Mouse (Mus musculus): ENCODE measurements around the gene Gm10234.

DNA sequence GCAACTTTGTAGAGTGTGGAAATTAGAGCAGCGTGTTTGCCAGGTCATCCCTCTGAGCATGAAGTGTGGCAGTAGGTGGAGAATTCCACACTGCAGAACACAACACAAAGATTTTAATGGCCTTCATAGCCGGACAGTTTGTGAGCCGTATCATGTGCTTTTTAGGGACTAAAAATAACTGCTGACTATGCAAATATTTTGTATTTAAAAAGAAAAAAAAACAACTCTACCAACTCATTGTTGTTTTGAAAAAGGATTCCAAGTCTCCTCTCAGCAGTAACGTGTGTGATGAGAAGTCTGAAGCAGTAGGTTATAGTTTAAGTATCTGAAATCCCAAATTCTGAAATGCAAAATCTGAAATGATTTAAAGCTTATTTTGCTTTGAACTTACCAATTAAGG is 25.9 kb upstream of the Gm10234 start:
- no peak for TF ChIP-seq CTCF (IDR thresholded peaks at IDR 0.05; ENCODE audit: low read depth)
- no peak for TF ChIP-seq EP300 (IDR thresholded peaks at IDR 0.05; ENCODE audit: low read depth)

All from liver, postnatal 0 days (tissue).